Mouse (Mus musculus): ENCODE data around the gene Rpap2. TPM values are rescaled to one million over a fixed set of nuclear protein-coding genes. Genes with fewer than 3 reads are reported as not detected.

The Rpap2 gene
- polyA plus RNA-seq, 1 experiment from 2014 or later, result 17.5 TPM

- Histone ChIP-seq H3K36me3 (no peaks in the 10 kb centered on the region), H3K4me2 (peak overlapping the region; percentile 64), H3K9ac (no peak overlapping the region), H3K27me3 (replicated peaks) (0 out of 2 replicates have a peak, but pooled peaks cover 5% of the 10 kb centered on the region), H3K9me3 (no peaks in the 10 kb centered on the region), H3K4me1 (0 out of 2 replicates have a peak, but pooled peaks cover 4% of the 10 kb centered on the region), H3K4me3 (replicated peaks) (peak overlapping the region; percentile 42), H3K27ac (no peak overlapping the region)
- WGBS, result 12% methylated on average over 46 of the region's 46 CpGs
- ATAC-seq (ENCODE audit: insufficient read depth, low FRiP score, low read depth), result peak; percentile 91
These were observed 90.7 kb downstream of the Rpap2 start for GRCm38 (mm10) chr5:107687592-107688498.

- 14% methylated on average over 9 of the region's 9 CpGs for WGBS
- Histone ChIP-seq H3K4me3 (replicated peaks) (peak overlapping the region; percentile 42), H3K4me2 (peak overlapping the region; percentile 64), H3K27me3 (replicated peaks) (0 out of 2 replicates have a peak, but pooled peaks cover 5% of the 10 kb centered on the region), H3K9ac (no peak overlapping the region), H3K4me1 (0 out of 2 replicates have a peak, but pooled peaks cover 4% of the 10 kb centered on the region), H3K9me3 (no peaks in the 10 kb centered on the region), H3K36me3 (no peaks in the 10 kb centered on the region), H3K27ac (no peak overlapping the region)
- peak; percentile 24; the same call in 1 of the 2 replicates for ATAC-seq (ENCODE audit: insufficient read depth, low FRiP score, low read depth)
These were observed 91.3 kb downstream of the Rpap2 start for GRCm38 (mm10) chr5:107688499-107688866.

GRCm38 (mm10) chr5:107695019-107695418, 97.8 kb downstream of the Rpap2 start:
- no peaks in the 10 kb centered on the region for H3K27me3 ChIP-seq (replicated peaks)
- 72% methylated on average over 3 of the region's 3 CpGs for WGBS
- no peak overlapping the region for H3K27ac ChIP-seq

GRCm38 (mm10) chr5:107698888-107699287, 101.7 kb downstream of the Rpap2 start:
- no peak overlapping the region for H3K27ac ChIP-seq
- no peak overlapping the region for H3K9ac ChIP-seq
- ATAC-seq (ENCODE audit: insufficient read depth, low FRiP score, low read depth), result no peak
- no peaks in the 10 kb centered on the region for H3K36me3 ChIP-seq
- no peak overlapping the region for H3K4me3 ChIP-seq (replicated peaks)
- no peak overlapping the region for H3K4me2 ChIP-seq
- H3K4me1 ChIP-seq, result no peaks in the 10 kb centered on the region
- no peaks in the 10 kb centered on the region for H3K27me3 ChIP-seq (replicated peaks)
- no peaks in the 10 kb centered on the region for H3K9me3 ChIP-seq
- 73% methylated on average over 8 of the region's 8 CpGs for WGBS

More at GRCm38 (mm10) chr5:107695019-107695418, 97.8 kb downstream of the Rpap2 start:
- H3K4me2 ChIP-seq, result no peak overlapping the region
- ATAC-seq (ENCODE audit: insufficient read depth, low FRiP score, low read depth), result no peak
- no peaks in the 10 kb centered on the region for H3K9me3 ChIP-seq
- H3K9ac ChIP-seq, result no peak overlapping the region
- no peaks in the 10 kb centered on the region for H3K36me3 ChIP-seq
- no peaks in the 10 kb centered on the region for H3K4me1 ChIP-seq
- no peak overlapping the region for H3K4me3 ChIP-seq (replicated peaks)

GRCm38 (mm10) chr5:107700873-107701272, 103.7 kb downstream of the Rpap2 start:
- H3K4me2 ChIP-seq, result no peak overlapping the region
- no peak overlapping the region for H3K9ac ChIP-seq
- no peak for ATAC-seq (ENCODE audit: insufficient read depth, low FRiP score, low read depth)
- H3K27me3 ChIP-seq (replicated peaks), result no peaks in the 10 kb centered on the region
- no peaks in the 10 kb centered on the region for H3K9me3 ChIP-seq
- H3K4me3 ChIP-seq (replicated peaks), result no peak overlapping the region
- no peaks in the 10 kb centered on the region for H3K36me3 ChIP-seq
- H3K4me1 ChIP-seq, result no peaks in the 10 kb centered on the region
- 84% methylated on average over 10 of the region's 10 CpGs for WGBS
- H3K27ac ChIP-seq, result no peak overlapping the region

- no peak for ATAC-seq (ENCODE audit: insufficient read depth, low FRiP score, low read depth)
- WGBS, result 80% methylated on average over 9 of the region's 9 CpGs
- no peak overlapping the region for H3K4me2 ChIP-seq
- no peaks in the 10 kb centered on the region for H3K9me3 ChIP-seq
- no peaks in the 10 kb centered on the region for H3K4me1 ChIP-seq
- no peak overlapping the region for H3K27ac ChIP-seq
- no peaks in the 10 kb centered on the region for H3K27me3 ChIP-seq (replicated peaks)
- H3K36me3 ChIP-seq, result no peaks in the 10 kb centered on the region
- H3K9ac ChIP-seq, result no peak overlapping the region
- H3K4me3 ChIP-seq (replicated peaks), result no peak overlapping the region
These were observed 104.5 kb downstream of the Rpap2 start for GRCm38 (mm10) chr5:107701658-107702057.

GRCm38 (mm10) chr5:107703207-107703763, 106.1 kb downstream of the Rpap2 start:
- H3K27me3 ChIP-seq (replicated peaks), result no peaks in the 10 kb centered on the region
- no peaks in the 10 kb centered on the region for H3K36me3 ChIP-seq
- no peak overlapping the region for H3K9ac ChIP-seq
- H3K4me3 ChIP-seq (replicated peaks), result no peak overlapping the region
- ATAC-seq (ENCODE audit: insufficient read depth, low FRiP score, low read depth), result no peak
- no peak overlapping the region for H3K27ac ChIP-seq
- WGBS, result 80% methylated on average over 6 of the region's 6 CpGs
- H3K4me2 ChIP-seq, result no peak overlapping the region
- H3K4me1 ChIP-seq, result no peaks in the 10 kb centered on the region
- H3K9me3 ChIP-seq, result no peaks in the 10 kb centered on the region

- Histone ChIP-seq H3K4me2 (no peak overlapping the region), H3K27me3 (replicated peaks) (no peaks in the 10 kb centered on the region), H3K9ac (no peak overlapping the region), H3K36me3 (no peaks in the 10 kb centered on the region), H3K4me3 (replicated peaks) (no peak overlapping the region), H3K9me3 (no peaks in the 10 kb centered on the region), H3K27ac (no peak overlapping the region), H3K4me1 (no peaks in the 10 kb centered on the region)
- no peak for ATAC-seq (ENCODE audit: insufficient read depth, low FRiP score, low read depth)
- WGBS, result 69% methylated on average over 4 of the region's 4 CpGs
These were observed 108.6 kb downstream of the Rpap2 start for GRCm38 (mm10) chr5:107705756-107706155.

GRCm38 (mm10) chr5:107706262-107706661, 109.1 kb downstream of the Rpap2 start:
- Histone ChIP-seq H3K27ac (no peak overlapping the region), H3K27me3 (replicated peaks) (no peaks in the 10 kb centered on the region), H3K4me1 (no peaks in the 10 kb centered on the region), H3K4me3 (replicated peaks) (no peak overlapping the region), H3K4me2 (no peak overlapping the region), H3K36me3 (no peaks in the 10 kb centered on the region), H3K9ac (no peak overlapping the region), H3K9me3 (no peaks in the 10 kb centered on the region)
- WGBS, result 58% methylated on average over 1 of the region's 1 CpGs
- no peak for ATAC-seq (ENCODE audit: insufficient read depth, low FRiP score, low read depth)

GRCm38 (mm10) chr5:107708124-107708797, 111.1 kb downstream of the Rpap2 start:
- Histone ChIP-seq H3K27ac (no peak overlapping the region), H3K9ac (no peak overlapping the region), H3K27me3 (replicated peaks) (no peaks in the 10 kb centered on the region), H3K4me2 (no peak overlapping the region), H3K4me3 (replicated peaks) (no peak overlapping the region), H3K36me3 (no peaks in the 10 kb centered on the region), H3K4me1 (no peaks in the 10 kb centered on the region), H3K9me3 (no peaks in the 10 kb centered on the region)
- no peak for ATAC-seq (ENCODE audit: insufficient read depth, low FRiP score, low read depth)
- 79% methylated on average over 8 of the region's 8 CpGs for WGBS
